Mouse (Mus musculus): ENCODE results near the gene Slc2a10. TPM values are rescaled to one million over a fixed set of nuclear protein-coding genes. Genes with fewer than 3 reads are reported as not detected.

Gene Slc2a10
- total RNA-seq, 2 experiments from 2014 or later, result not detected

GRCm38 (mm10) chr2:165557278-165557677, 53.7 kb downstream of the Slc2a10 start:
- ATAC-seq (ENCODE audit: poor library complexity, severe bottlenecking), result no peak

GRCm38 (mm10) chr2:165558916-165559315, 55.3 kb downstream of the Slc2a10 start:
- no peak for ATAC-seq (ENCODE audit: poor library complexity, severe bottlenecking)

- no peak for ATAC-seq (ENCODE audit: poor library complexity, severe bottlenecking)
Observed at GRCm38 (mm10) chr2:165559506-165560235, 56.1 kb downstream of the Slc2a10 start.

GRCm38 (mm10) chr2:165561861-165562260, 58.3 kb downstream of the Slc2a10 start:
- ATAC-seq (ENCODE audit: poor library complexity, severe bottlenecking), result no peak

GRCm38 (mm10) chr2:165563298-165564058, 59.9 kb downstream of the Slc2a10 start:
- ATAC-seq (ENCODE audit: poor library complexity, severe bottlenecking), result no peak

GRCm38 (mm10) chr2:165564101-165564500, 60.5 kb downstream of the Slc2a10 start:
- no peak for ATAC-seq (ENCODE audit: poor library complexity, severe bottlenecking)

GRCm38 (mm10) chr2:165564620-165565019, 61.0 kb downstream of the Slc2a10 start:
- no peak for ATAC-seq (ENCODE audit: poor library complexity, severe bottlenecking)

- ATAC-seq (ENCODE audit: poor library complexity, severe bottlenecking), result no peak
Observed at GRCm38 (mm10) chr2:165566898-165567297, 63.3 kb downstream of the Slc2a10 start.

- no peak for ATAC-seq (ENCODE audit: poor library complexity, severe bottlenecking)
Observed at GRCm38 (mm10) chr2:165567820-165568219, 64.2 kb downstream of the Slc2a10 start.

- ATAC-seq (ENCODE audit: poor library complexity, severe bottlenecking), result no peak
Observed at GRCm38 (mm10) chr2:165568911-165569310, 65.3 kb downstream of the Slc2a10 start.

Other genes starting within 250 kb of the Slc2a10 start
- gene Slc35c2, start 215.9 kb upstream of the Slc2a10 start, total RNA-seq (2015), result 57.2 and 57.5 TPM in 2 replicates
- gene Slc35c2, start 215.9 kb upstream of the Slc2a10 start, total RNA-seq (2017), result 52.8 and 71.8 TPM in 2 replicates
- 128 and 133 TPM in 2 replicates for gene Elmo2, start 177.3 kb upstream of the Slc2a10 start, total RNA-seq (2015)
- gene Elmo2, start 177.3 kb upstream of the Slc2a10 start, total RNA-seq (2017), result 89.7 and 94.8 TPM in 2 replicates
- not detected in 2 replicates for gene Zfp663, start 135.1 kb upstream of the Slc2a10 start, total RNA-seq (2015)
- gene Zfp663, start 135.1 kb upstream of the Slc2a10 start, total RNA-seq (2017), result not detected in 2 replicates
- gene Zfp334, start 115.5 kb upstream of the Slc2a10 start, total RNA-seq (2015), result not detected in 2 replicates
- gene Zfp334, start 115.5 kb upstream of the Slc2a10 start, total RNA-seq (2017), result not detected in 2 replicates
- 0.11 TPM in 1 of 2 replicates, not detected in the other for gene Ocstamp, start 103.4 kb upstream of the Slc2a10 start, total RNA-seq (2015)
- 0.04 and 0.11 TPM in 2 replicates for gene Ocstamp, start 103.4 kb upstream of the Slc2a10 start, total RNA-seq (2017)
- gene Slc13a3, start 30.6 kb upstream of the Slc2a10 start, total RNA-seq (2015), result 0.39 and 0.42 TPM in 2 replicates
- gene Slc13a3, start 30.6 kb upstream of the Slc2a10 start, total RNA-seq (2017), result 0.37 TPM in 1 of 2 replicates, not detected in the other
- 3.9 and 5.7 TPM in 2 replicates for gene Trp53rka, start 10.5 kb upstream of the Slc2a10 start, total RNA-seq (2015)
- gene Trp53rka, start 10.5 kb upstream of the Slc2a10 start, total RNA-seq (2017), result 4.0 and 5.1 TPM in 2 replicates
- 1.1 and 2.3 TPM in 2 replicates for gene Eya2, start 91.2 kb downstream of the Slc2a10 start, total RNA-seq (2015)
- gene Eya2, start 91.2 kb downstream of the Slc2a10 start, total RNA-seq (2017), result 0.55 and 1.3 TPM in 2 replicates

Measured in megakaryocyte, adult 5-6 weeks (primary cell).